Mouse (Mus musculus) T-helper 1 cell (primary cell): Measurements from ENCODE around the gene Rdh19.
"Not testable (repeated sequence)": the region's sequence is repeated elsewhere in the genome, so short reads cannot be mapped to it uniquely, and the experiment has no call there.

Source experiments
- in situ Hi-C: fragments of 300-600 bp; cut with MboI, MseI; formaldehyde crosslinking; loops from one replicate; pipeline ENCODE4 v1.15.1; 2025; ENCODE audit warnings: high pct_unique_total_duplicates

Gene Rdh19

DNA sequence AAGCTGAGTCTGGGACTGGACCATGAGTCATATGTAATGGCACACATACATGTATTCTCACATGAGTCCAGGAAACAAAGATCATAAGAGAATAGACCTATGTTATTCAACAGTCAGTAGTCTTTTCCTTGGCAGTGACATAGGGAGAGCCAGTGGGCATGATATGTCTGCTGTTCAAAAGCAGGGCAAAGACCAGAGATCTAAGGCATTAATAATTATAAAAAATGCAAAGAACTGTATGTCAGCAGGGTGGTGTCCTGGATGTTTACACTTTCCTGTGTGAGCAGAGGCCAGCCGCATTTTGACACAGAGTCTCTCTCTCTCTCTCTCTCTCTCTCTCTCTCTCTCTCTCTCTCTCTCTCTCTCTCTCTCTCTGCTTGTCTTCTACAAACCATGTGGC is at the start of gene Rdh19:
Rdh19 (plus strand) TSS at position 301 of the 400 bp plus-strand sequence.
- in situ Hi-C loops = no loop called here

DNA sequence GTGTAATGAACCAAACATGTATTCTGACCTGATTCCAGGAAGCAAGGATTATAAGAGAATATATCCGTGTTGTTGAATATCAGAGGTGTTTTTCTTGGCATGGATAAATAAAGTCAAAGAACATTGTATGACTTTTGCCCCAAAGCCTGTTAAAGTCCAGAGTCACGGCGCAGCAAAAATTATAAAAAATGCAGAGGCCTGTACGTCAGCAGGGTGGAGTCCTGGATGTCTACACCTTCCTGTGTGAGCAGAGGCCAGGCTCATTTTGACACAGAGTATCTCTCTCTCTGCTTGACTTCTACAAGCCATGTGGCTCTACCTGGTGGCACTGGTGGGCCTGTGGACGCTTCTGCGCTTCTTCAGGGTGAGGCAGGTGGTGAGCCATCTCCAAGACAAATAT is 48.8 kb upstream of the Rdh19 start, which contains the start of gene Rdh16:
Rdh16 (plus strand) TSS at position 262 of the 400 bp plus-strand sequence.
- in situ Hi-C loops = no loop called here

DNA sequence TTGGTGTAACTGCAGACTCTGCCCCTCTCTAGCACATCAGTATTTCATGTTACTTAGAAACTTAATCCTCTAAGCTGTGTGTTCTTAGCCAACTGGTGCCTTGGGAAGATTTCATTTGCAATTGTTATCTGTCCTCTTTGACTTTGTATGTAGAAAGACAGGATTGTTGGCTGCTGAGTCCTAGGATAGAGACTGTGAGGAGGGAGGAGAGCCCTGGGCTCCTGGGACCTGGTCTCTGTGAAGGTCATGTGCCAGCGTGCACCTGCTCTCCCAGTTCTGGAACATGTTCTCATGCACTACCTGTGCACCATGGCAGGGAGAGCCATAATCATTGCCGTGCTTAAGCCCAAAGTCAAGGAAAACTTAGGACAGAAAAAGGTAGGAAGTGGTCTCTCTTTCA is 48.1 kb upstream of the Rdh19 start:
- in situ Hi-C loops = no loop called here

DNA sequence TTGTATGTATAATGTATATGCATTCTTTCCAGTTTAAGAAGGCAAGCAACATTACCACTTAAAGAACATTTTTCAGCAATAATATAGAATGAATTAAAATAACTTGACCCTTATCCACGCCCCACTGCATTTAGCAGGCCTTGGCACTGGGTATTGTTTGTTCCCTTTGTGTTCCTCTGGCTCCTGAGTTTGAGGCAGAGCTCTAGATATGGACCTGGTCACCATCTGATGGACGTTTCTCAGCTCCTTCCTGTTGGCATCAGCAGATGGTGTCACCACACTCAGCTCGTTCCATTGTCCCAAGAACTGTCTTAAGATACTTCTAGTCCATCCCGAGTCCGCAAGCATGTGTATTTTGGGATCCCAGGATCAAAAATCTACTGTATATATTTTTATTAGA is 47.5 kb upstream of the Rdh19 start:
- in situ Hi-C loops = no loop called here

DNA sequence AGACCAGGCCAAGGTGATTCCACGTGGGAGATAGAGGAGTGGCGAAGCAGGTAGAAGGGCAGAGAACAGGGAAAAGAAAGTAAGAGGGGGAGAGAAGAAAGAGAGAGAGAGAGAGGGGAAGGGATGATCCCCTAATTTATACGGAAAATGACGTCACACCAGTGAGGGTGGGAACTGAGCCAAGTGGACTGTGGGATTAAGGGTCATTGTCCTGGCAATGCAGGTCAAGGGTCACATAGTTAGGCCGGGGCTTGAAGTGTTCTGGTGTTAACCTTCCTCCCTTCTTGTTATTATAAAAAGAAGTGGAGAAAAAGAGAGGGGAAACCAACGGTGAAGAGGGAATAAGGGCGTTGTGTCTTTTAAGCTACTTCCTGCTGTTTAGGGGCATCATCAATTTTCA is 45.3 kb upstream of the Rdh19 start:
- in situ Hi-C loops = no loop called here

DNA sequence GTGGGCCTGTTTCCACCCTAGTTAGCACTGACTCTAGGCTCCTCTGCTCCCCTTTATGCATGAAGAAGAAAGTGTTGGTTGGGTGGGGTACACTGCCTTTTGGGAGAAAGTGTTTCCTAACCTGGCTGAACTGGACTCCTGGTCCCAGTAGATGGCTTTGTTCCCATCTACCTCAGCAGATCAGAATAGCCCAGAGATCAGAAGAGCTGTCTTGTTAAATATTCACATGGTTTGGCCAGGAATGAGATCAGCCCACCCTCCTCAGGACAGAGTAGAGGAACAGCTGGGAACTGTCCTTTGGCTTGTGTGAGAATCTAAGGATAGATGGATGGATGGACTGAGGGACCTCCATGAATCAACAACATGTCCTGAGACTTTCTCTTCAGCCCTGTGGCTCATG is 33.8 kb upstream of the Rdh19 start:
- in situ Hi-C loops = no loop called here

DNA sequence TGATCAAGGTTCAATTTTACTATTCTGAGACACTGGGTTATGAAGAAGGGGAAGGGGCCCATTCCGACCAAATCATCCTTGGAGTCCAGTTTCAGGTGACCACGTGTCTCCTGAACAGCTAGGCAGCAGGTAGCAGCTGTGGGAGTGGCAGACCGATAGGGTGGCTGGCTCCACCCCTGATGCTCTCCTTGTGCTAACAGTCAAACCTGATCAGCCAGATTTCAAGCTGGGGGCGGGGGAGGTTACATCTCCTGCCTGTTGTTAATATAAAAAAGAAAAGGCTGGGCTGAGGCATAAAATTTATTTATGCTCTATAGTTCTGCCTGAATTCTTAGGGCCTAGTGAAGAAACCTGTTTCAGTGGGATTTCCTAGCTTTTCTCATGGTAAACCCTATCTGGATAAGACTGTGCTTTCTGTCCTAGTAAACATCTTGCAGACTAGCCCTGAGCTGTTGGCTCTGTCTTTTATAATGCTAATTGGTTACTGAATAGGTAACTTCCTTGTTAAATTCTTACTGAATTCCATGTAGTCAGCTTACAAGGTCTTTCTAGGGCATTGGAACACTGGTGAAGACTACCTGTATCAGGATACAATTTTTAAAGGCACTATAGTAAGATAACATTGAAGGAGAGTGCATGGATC is 32.3 kb upstream of the Rdh19 start:
- in situ Hi-C loops = not testable (repeated sequence)

DNA sequence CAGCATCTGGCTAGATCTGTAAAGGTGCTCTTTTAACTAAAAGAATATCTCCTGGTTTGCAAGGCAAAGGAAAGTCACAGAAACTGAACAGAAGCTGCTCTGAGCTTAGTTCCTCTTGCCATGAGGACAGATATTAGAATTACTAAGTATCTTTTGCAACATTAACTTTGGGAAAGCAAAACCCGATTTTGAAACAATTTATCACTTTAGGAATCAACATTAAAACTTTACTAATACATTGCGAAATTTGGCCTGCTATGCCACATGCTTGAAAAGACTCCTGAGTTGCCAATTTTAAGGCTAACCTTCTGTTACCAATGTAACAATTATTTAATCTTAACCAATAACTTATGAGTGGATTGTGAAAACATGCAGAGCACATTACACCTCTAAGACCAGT is 27.9 kb upstream of the Rdh19 start:
- in situ Hi-C loops = not testable (repeated sequence)

DNA sequence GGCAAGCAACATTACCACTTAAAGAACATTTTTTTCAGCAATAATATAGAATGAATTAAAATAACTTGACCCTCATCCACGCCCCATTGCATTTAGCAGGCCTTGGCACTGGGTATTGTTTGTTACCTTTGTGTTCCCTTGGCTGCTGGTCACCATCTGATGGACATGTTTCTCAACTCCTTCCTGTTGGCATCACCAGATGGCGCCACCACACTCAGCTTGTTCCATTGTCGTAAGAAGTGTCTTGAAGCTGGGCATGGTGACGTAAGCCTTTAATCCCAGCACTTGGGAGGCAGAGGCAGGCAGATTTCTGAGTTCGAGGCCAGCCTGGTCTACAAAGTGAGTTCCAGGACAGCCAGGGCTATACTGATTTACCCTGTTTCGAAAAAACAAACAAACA is 24.3 kb upstream of the Rdh19 start:
- in situ Hi-C loops = no loop called here

DNA sequence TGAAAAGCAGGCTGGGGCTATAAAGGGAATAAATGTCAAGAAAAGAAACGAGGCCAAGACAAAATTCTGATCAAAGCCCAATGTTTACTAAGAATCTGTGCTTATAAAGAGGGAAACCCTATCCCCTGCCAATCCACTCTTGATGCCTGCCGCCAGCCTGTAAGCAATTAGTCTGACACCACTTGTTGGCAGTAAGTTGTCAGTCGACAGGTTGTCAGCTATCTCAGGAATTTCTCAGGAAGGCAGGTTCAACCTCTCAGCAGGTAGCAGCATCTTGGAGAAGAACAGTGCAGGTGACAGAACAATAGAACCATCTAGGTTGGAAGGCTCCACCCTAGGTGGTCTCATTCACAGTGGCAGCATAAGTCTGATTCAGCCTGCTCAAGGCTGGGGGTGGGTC is 20.6 kb upstream of the Rdh19 start:
- in situ Hi-C loops = no loop called here

DNA sequence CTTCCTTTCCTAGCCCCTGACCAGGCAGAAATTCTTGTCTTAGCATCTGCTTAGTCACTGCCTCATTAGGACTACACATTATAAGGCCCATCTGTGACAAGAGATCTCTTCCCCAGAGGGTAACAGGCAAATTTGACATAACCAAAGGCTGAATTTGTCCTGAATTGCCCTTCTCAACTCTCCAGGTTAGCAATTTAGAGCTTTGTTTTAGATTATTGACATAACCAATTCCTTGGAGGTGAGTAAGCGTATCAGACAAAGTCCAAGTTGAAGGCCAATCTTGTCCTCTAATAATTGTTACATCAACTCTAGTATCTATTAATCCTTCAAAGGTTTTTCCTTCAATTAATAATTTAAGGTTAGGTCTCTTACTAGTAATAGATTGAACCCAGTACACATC is 15.5 kb upstream of the Rdh19 start:
- in situ Hi-C loops = not testable (repeated sequence)

DNA sequence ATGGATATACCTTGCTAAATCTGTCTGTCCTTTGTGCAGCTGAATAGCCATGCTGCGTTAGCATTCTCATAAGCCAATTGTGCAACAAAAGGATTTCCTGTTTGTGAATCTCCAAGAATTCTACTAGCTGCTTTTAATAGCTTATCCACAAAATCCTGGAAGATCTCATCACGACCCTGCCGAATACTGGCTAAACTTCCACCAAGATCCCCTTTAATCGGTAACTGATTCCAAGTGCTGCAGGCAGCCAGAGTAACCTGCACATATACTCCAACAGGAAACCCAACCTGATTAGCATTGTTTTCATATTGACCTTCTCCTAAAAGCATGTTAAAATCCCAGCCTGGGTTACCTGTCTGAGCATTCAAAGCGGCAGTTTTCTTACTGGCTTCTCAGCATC is 14.4 kb upstream of the Rdh19 start:
- in situ Hi-C loops = no loop called here

DNA sequence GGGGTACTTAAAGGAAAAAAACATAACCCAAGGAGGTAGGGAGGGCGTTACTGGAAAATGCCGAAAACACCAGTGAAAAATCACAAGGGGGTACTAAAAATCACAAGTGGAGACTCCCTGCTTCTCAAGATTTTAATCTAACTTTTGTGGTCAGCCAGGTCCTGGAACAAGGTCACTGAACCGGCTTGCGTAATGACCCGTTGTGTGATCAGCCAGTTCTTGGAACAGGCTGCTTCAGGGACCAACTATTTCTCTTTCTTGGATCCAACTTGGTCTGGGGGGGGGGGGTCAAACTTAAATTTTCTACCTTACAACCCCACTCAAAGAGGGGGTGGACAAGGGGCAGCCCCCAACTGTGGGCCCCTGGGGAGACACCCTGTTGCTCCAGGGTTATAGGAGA is 11.9 kb upstream of the Rdh19 start:
- in situ Hi-C loops = not testable (repeated sequence)

DNA sequence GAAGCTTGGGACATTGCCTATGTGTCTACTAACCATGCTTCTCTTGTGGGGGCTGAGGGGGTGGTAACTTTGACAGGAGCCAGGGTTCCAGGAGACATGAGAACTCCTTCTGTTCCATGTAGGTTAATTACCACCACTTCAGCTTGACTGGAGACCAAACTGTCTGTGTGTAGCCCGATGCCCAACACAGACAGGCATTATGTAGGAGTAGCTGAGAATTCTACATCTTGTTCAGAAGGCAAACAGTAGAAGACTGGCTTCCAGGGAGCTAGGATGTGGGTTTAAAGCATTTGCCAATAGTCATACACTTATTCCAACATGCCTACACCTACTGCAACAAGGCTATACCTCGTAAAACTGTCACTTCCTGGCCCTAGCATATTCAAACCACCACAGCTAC is 11.2 kb upstream of the Rdh19 start:
- in situ Hi-C loops = no loop called here

DNA sequence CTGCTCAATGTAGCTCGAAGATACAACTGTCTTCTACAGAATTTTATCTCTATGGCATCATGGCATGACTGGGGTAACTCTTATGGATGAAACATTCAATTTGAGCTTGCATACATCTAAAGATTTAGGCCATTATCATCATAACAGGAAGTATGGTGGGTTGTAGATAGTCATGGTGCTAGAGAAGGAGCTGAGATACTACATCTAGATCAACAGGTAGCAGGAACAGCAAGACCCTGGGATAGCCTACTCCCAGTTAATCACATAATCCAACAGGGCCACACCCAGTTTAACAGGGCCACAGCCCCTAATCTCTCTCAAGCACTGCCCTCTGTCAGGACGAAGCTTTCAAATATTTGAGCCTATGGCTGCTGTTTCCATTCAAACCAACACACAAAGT is 9.0 kb upstream of the Rdh19 start:
- in situ Hi-C loops = no loop called here

DNA sequence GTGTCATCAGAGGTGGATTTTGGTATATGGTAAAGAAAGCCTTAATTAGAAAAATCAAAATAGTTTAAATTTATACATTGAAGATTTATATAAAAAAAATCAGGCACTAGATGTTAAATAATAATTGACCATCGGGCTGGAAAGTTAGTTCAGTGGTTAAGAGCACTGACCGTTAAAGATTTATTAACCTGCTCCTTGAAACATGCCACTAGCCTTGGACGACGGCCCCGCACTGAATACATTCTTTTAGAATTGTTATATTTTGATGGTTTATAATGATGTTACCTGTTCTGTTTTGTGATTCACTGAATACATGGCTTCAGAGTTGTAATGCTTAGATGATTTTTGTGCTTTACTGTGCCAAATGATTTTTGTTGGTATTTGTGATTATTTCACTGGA is 3.8 kb upstream of the Rdh19 start:
- in situ Hi-C loops = not testable (repeated sequence)

DNA sequence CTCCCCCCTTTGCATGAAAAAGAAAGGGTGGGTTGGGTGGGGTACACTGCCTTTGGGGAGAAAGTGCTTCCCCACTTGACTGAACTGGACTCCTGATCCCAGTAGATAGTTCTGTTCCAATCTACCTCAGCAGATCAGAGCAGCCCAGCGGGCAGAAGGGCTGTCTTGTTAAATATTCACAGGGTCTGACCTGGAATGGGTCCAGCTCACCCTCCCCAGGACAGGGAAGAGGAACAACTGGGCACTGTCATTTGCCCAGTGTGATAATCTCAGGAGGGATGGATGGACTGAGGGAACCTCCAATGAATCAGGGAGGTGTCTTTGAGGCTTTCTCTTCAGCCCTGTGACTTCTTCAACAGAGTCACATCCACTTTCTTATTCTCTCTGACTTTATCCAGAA is 1.6 kb upstream of the Rdh19 start:
- in situ Hi-C loops = no loop called here

DNA sequence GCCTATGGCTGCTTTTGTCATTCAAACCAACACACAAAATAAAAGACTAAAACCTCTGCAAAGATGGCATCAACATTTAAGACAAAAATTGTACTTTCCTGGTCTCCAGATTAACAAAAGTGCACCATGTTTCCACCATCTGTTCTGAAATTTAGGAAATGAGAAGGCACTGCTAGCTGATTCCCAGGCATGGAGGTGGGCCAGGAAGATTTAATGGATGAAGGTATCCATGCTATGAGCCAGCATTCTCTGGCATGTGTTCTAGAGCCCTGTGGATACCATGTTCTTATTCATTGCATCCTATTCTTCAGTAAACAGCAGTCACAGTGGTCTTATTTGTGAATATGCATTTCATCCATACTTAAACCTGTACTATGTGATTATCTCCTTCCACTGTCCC is 6.6 kb downstream of the Rdh19 start:
- in situ Hi-C loops = no loop called here

DNA sequence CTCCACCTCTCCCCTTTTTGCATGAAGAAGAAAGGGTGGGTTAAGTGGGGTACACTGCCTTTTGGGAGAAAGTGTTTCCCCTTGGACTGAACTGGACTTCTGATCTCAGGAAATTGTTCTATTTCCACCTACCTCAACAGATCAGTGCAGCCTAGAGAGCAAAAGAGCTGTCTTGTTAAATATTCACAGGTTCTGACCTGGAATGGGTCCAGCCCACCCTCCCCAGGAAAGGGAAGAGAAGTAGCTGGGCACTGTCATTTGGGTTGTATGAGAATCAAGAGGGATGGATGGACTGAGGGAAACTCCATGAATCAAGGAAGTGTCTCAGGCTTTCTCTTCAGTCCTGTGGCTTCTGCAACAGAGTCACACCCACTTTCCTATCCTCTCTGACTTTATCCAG is 15.2 kb downstream of the Rdh19 start:
- in situ Hi-C loops = no loop called here

DNA sequence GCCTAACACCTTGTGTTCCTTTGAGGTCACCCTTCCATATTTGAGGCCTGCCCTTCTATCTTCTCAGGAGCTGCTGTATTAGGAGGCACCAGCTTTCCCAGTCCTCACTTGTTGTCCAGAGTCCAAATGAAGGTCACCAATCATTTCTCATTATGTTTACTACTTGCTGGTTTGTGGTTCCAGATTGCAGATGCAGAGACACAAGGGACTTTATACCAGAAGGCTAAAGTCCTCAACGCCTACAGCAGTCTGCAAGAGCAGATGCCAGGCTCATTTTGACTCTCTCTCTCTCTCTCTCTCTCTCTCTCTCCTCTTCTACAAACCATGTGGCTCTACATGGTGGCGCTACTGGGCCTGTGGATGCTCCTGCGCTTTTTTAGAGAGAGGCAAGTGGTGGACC is 16.5 kb downstream of the Rdh19 start, which contains the start of gene Rdh16f2:
Rdh16f2 (plus strand) TSS at position 243 of the 400 bp plus-strand sequence.
- in situ Hi-C loops = no loop called here

DNA sequence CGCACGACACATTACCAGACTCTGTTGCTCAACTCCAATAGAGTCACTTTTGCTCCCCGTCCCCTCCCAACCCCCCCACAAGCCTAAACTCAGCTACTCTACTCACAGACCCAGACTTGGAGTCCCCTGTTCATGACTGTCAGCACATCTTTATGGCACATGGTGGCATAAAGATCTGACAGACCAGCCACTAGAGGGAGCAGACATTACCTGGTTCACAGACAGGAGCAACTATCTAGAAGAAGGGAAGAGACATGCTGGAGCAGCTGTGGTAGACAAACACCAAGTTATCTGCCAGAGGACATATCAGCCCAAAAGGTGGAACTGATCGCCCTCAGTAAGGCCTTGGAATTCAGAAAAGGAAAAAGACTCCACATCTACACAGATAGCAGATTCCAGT is 22.8 kb downstream of the Rdh19 start:
- in situ Hi-C loops = loop anchor here (10.0 kb wide), 1 partner anchor 912 kb away; no protein-coding TSS in a partner anchor

DNA sequence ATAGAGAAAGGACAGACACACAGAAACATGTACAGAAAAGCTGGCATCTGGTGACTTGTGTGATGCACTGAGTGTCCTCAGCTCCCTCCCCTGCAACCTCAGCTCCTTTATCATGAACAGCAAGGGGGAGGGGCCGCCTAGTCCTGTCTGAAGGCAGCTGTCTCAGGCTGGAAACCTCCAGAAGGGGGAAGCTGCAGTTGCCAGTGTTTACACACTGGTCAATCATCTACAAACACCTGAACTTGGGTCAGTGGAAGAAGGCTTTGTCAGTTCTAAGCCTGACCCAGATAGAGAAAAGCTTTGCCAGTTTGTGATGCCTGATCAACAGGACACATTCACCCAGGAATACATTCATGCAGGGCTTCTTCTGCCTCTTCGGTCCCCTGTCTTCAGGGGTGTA is 28.0 kb downstream of the Rdh19 start:
- in situ Hi-C loops = loop anchor here (10.0 kb wide), 1 partner anchor 907 kb away; no protein-coding TSS in a partner anchor

DNA sequence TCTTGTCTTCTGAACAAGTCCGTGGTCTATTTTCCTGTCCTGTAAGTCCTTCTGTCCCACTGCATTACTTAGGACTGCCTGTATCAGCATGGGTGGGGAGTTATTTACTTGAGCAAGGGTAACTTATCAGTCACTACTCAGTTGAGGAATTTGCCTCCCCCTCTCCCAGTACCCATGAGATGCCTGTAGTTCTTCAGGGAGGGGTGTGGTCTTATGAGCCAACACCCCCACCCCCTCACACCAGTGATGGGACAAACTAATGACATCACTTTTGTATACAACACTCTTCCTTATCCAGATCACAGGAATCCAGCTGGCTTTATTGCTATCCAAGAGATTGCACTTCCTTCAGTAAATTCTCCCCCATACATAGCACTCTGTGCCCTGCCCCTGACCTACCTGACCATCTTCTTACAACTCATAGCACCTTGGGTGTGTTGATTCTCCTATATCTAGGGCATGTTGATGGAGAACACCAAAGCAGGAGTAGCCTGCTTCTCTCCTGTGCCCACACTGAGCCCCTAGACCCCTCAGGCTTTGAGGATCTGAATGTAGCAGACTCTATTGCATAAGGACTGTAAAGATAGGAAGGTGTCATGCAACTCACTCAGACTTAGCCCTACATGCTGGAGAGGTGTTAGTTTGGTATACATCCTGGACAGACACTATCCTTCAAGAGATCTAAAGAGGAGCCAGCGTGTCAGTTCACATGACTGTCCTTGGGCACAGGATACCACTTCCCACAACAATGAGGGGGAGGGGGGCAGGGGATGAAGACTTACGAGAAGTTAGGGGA is 28.7 kb downstream of the Rdh19 start:
- in situ Hi-C loops = loop anchor here (10.0 kb wide), 1 partner anchor 906 kb away; no protein-coding TSS in a partner anchor
